Mouse (Mus musculus) midbrain, embryonic 11.5 days (tissue): ENCODE data around the gene Zfp36. TPM values are rescaled to one million over a fixed set of nuclear protein-coding genes. Genes with fewer than 3 reads are reported as not detected.
A peak's percentile ranks its signal among the peaks of the same experiment; 100 is the strongest.
"Not testable (repeated sequence)": the region's sequence is repeated elsewhere in the genome, so short reads cannot be mapped to it uniquely, and the experiment has no call there.

ENCODE experiments used
- ATAC-seq: fragments of 200-750 bp; cut with Nextera tagmentation; 2 replicates; pipeline ENCODE4 v1.8.0; 2017; ENCODE audit warnings: moderate TSS enrichment, moderate library complexity; ENCODE audit not compliant: low FRiP score
- DNase-seq: peaks from one replicate; pipeline ENCODE4 v3.0.0; 2015; ENCODE audit warnings: low spot score; ENCODE audit errors: missing footprints
- H3K27ac ChIP-seq: fragments of 300-500 bp; sonication (generic); 2 replicates; pipeline ENCODE4 v1.5.1; 2014; ENCODE audit warnings: low read depth, low read length
- H3K27me3 ChIP-seq: fragments of 300-500 bp; sonication (generic); 2 replicates; pipeline ENCODE4 v1.6.1; 2014; ENCODE audit warnings: mild to moderate bottlenecking, low read length, moderate library complexity, mixed read lengths; ENCODE audit not compliant: control insufficient read depth, insufficient read depth
- H3K36me3 ChIP-seq: fragments of 300-500 bp; sonication (generic); 2 replicates; pipeline ENCODE4 v1.6.1; 2014; ENCODE audit warnings: mild to moderate bottlenecking, low read length, moderate library complexity, mixed read lengths; ENCODE audit not compliant: control insufficient read depth, insufficient read depth
- H3K4me1 ChIP-seq: fragments of 300-500 bp; sonication (generic); 2 replicates; pipeline ENCODE4 v1.6.1; 2014; ENCODE audit warnings: low read length; ENCODE audit not compliant: control insufficient read depth, insufficient read depth
- H3K4me2 ChIP-seq: fragments of 300-500 bp; sonication (generic); 2 replicates; pipeline ENCODE4 v1.6.1; 2014; ENCODE audit warnings: mild to moderate bottlenecking, moderate library complexity
- H3K4me3 ChIP-seq: fragments of 300-500 bp; sonication (generic); 2 replicates; pipeline ENCODE4 v1.5.1; 2014; ENCODE audit warnings: low read depth, low read length
- H3K9ac ChIP-seq: fragments of 300-500 bp; sonication (generic); 2 replicates; pipeline ENCODE4 v1.6.1; 2014; ENCODE audit warnings: low read length
- H3K9me3 ChIP-seq: fragments of 300-500 bp; sonication (generic); 2 replicates; pipeline ENCODE4 v1.6.1; 2016; ENCODE audit warnings: low read length; ENCODE audit not compliant: control insufficient read depth
- WGBS: fragments of 180-500 bp; shearing (Covaris S2); extraction: QIAGEN DNeasy Blood & Tissue Kit; methylation state at CpG from one replicate; pipeline ENCODE4 v1.1.7; 2014; 5-methylcytosine and 5-hydroxymethylcytosine counted together
- polyA plus RNA-seq: library from polyadenylated mRNA; unstranded; fragments of >200 nt; fragmentation: Nextera tagmentation; extraction: Ambion mirVana; gene quantifications from 2 replicates; pipeline ENCODE4 v1.2.1, GENCODE M21; 2014

The Zfp36 gene
- polyA plus RNA-seq, 1 experiment from 2014 or later = 3.5 TPM

DNA sequence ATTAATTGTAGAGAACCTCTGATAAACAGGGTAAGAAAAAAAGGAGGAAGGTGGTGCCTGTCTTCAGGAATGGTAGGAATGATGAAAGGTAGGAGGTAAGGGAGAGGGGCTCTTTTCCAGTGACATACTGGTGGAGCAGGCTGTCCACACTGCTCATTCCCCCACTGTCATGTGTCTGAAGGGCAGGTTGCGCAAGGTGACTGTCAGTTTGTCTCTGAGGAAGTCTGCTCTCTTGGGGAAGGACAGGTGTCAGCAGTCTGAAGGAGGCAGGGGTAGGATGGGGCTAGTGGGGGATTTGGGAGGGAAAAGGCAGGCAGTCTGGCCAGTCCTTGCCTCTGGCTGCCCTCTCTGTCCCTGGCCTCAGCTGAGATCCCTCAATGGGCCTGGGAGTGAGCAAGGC lies 21.0 kb upstream of the Zfp36 start:
- Histone ChIP-seq H3K4me2 (no peak overlapping the region), H3K27me3 (no peaks in the 10 kb centered on the region), H3K27ac (no peak overlapping the region), H3K9ac (no peak overlapping the region), H3K36me3 (peaks cover 53% of the 10 kb centered on the region), H3K4me1 (no peaks in the 10 kb centered on the region), H3K4me3 (no peak overlapping the region), H3K9me3 (no peaks in the 10 kb centered on the region)
- DNase-seq (no peak), ATAC-seq (no peak)
- 91% methylated on average over 1 of the region's 1 CpGs for WGBS

DNA sequence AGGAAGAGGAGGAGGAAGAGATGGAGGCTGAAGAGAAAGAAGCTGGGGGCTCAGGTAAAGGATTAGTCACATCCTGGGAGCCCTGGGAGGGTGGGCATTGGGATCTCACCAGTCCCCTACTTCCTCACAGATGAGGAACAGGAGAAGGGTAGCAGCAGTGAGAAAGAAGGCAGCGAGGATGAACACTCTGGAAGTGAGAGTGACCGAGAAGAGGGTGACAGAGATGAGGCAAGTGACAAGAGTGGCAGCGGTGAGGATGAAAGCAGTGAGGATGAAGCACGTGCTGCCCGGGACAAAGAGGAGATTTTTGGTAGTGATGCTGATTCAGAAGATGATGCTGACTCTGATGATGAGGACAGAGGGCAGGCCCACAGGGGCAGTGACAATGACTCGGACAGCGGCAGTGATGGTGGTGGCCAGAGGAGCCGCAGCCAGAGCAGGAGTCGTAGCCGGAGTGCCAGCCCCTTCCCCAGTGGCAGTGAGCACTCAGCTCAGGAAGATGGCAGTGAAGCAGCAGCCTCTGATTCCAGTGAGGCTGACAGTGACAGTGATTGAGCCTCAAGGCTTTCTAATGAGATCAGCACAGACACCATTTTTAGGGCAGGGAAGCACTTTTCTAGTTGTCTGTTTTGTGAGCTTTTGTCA lies 18.8 kb upstream of the Zfp36 start:
- 93% methylated on average over 10 of the region's 10 CpGs for WGBS
- Histone ChIP-seq H3K4me1 (peaks cover under 1% of the 10 kb centered on the region; the same call in 1 of the 2 replicates), H3K27me3 (no peaks in the 10 kb centered on the region), H3K9me3 (no peaks in the 10 kb centered on the region), H3K4me3 (no peak overlapping the region), H3K36me3 (peaks cover 44% of the 10 kb centered on the region), H3K27ac (no peak overlapping the region), H3K4me2 (no peak overlapping the region), H3K9ac (no peak overlapping the region)
- no peak for DNase-seq
- ATAC-seq = no peak

- Histone ChIP-seq H3K9ac (no peak overlapping the region), H3K36me3 (peaks cover 37% of the 10 kb centered on the region), H3K4me3 (no peak overlapping the region), H3K27ac (no peak overlapping the region), H3K27me3 (no peaks in the 10 kb centered on the region), H3K4me1 (peaks cover 6% of the 10 kb centered on the region), H3K4me2 (no peak overlapping the region), H3K9me3 (no peaks in the 10 kb centered on the region)
- 69% methylated on average over 3 of the region's 3 CpGs for WGBS
- ATAC-seq (no peak), DNase-seq (peak; percentile 88)
Observed at GRCm38 (mm10) chr7:28398000-28398399, 17.9 kb upstream of the Zfp36 start.

DNA sequence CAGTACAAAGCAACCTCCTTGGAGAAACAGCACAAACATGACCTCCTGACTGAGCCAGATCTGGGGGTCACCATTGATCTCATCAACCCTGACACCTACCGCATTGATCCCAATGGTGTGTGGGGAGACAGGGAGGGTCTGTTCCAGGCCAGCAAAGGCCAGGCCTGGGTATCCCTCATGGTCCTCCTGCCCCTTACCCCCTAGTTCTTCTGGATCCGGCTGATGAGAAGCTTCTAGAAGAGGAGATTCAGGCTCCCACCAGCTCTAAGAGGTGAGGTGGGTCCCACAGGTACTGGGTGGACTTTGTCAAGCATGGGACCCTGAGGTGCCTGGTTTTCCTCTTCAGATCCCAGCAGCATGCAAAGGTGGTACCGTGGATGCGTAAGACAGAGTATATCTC lies 15.4 kb upstream of the Zfp36 start:
- ATAC-seq (no peak), DNase-seq (no peak)
- Histone ChIP-seq H3K27ac (no peak overlapping the region), H3K4me1 (peaks cover 12% of the 10 kb centered on the region), H3K27me3 (no peaks in the 10 kb centered on the region), H3K36me3 (peaks cover 26% of the 10 kb centered on the region), H3K4me3 (no peak overlapping the region), H3K9ac (no peak overlapping the region), H3K4me2 (no peak overlapping the region), H3K9me3 (no peaks in the 10 kb centered on the region)
- WGBS = 91% methylated on average over 4 of the region's 4 CpGs

GRCm38 (mm10) chr7:28393272-28393951 lies 13.4 kb upstream of the Zfp36 start:
- no peaks in the 10 kb centered on the region for H3K27me3 ChIP-seq
- WGBS = 9% methylated on average over 22 of the region's 22 CpGs
- peak overlapping the region; percentile 93 for H3K4me2 ChIP-seq
- peaks cover 17% of the 10 kb centered on the region for H3K36me3 ChIP-seq
- peak overlapping the region; percentile 67 for H3K4me3 ChIP-seq
- peaks cover 12% of the 10 kb centered on the region for H3K4me1 ChIP-seq
- H3K9ac ChIP-seq = peak overlapping the region; percentile 87
- ATAC-seq (peak; percentile 11; the same call in 1 of the 2 replicates), DNase-seq (no peak)
- H3K27ac ChIP-seq = peak overlapping the region; percentile 10; the same call in 1 of the 2 replicates
- H3K9me3 ChIP-seq = no peaks in the 10 kb centered on the region

- peak within 1 kb of the TSS; percentile 10; the same call in 1 of the 2 replicates for H3K27ac ChIP-seq
Observed at GRCm38 (mm10) chr7:28392429-28393271, 12.6 kb upstream of the Zfp36 start, which contains the start of the genes Med29 and Paf1. Med29 (minus strand) TSS chr7:28392708. Paf1 (plus strand) TSS chr7:28392951.

DNA sequence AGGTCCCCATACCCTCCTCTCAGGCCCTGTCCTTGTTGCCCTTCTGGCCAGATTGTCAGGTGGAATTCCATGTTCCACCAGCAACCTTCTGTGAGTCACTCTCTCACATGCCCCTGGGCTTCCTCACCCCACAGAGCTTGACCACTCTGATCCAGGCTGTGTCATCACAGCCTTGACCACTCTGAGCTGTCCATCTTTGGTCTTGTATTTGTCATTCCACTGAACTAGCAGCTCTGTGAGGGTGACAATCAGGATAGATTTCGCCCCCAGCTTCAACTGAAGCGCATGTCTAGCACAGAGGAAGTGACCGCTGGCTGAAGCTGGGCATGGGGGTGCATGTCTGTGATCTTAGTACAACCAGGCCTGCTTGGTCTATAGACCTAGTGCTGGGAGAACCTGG lies 10.3 kb upstream of the Zfp36 start:
- Histone ChIP-seq H3K36me3 (peaks cover 3% of the 10 kb centered on the region; the same call in 1 of the 2 replicates), H3K4me2 (no peak overlapping the region), H3K9ac (no peak overlapping the region), H3K4me3 (no peak overlapping the region), H3K27ac (no peak overlapping the region), H3K4me1 (peaks cover 12% of the 10 kb centered on the region), H3K9me3 (no peaks in the 10 kb centered on the region), H3K27me3 (no peaks in the 10 kb centered on the region)
- no peak for ATAC-seq
- DNase-seq = no peak
- WGBS = 96% methylated on average over 3 of the region's 3 CpGs

More at GRCm38 (mm10) chr7:28392429-28393271, 12.6 kb upstream of the Zfp36 start, which contains the start of the genes Med29 and Paf1:
- Histone ChIP-seq H3K9ac (peak within 1 kb of the TSS; percentile 87), H3K27me3 (no peaks in the 10 kb centered on the region), H3K4me2 (peak within 1 kb of the TSS; percentile 93), H3K36me3 (peaks cover 14% of the 10 kb centered on the region), H3K4me3 (peak within 1 kb of the TSS; percentile 74), H3K4me1 (peaks cover 12% of the 10 kb centered on the region), H3K9me3 (no peaks in the 10 kb centered on the region)
- under 1% methylated on average over 58 of the region's 58 CpGs for WGBS
- peak; percentile 98 for ATAC-seq
- peak; percentile 98 for DNase-seq

- H3K27ac ChIP-seq, H3K4me3 ChIP-seq, ATAC-seq, H3K9ac ChIP-seq, H3K9me3 ChIP-seq, H3K27me3 ChIP-seq, H3K4me2 ChIP-seq, DNase-seq, H3K4me1 ChIP-seq, H3K36me3 ChIP-seq: not testable (repeated sequence)
- 83% methylated on average over 7 of the region's 7 CpGs for WGBS
Observed at GRCm38 (mm10) chr7:28387384-28387783, 7.3 kb upstream of the Zfp36 start.
